Mouse (Mus musculus) frontal cortex, postnatal 10 days (tissue): Measurements from ENCODE around the gene Hadha.
A peak's percentile ranks its signal among the peaks of the same experiment; 100 is the strongest.

ENCODE experiments used
- DNase-seq, 2 experiments: peaks; one replicate each; pipeline ENCODE4 v3.0.0; 2022; ENCODE audit warnings: low spot score in 2 of 2, mixed read lengths in 1 of 2

Gene Hadha

GRCm38 (mm10) chr5:30111771-30112170 lies 43.2 kb downstream of the Hadha start:
- no peak for DNase-seq

- peak; percentile 64 to 69 for DNase-seq
These were observed 43.8 kb downstream of the Hadha start for GRCm38 (mm10) chr5:30111126-30111525.

- DNase-seq: no peak
These were observed 44.4 kb downstream of the Hadha start for GRCm38 (mm10) chr5:30110371-30111060.

- no peak for DNase-seq
These were observed 45.1 kb downstream of the Hadha start for GRCm38 (mm10) chr5:30109899-30110298.

- no peak for DNase-seq
These were observed 46.7 kb downstream of the Hadha start for GRCm38 (mm10) chr5:30108233-30108632.

- DNase-seq: no peak
These were observed 47.3 kb downstream of the Hadha start for GRCm38 (mm10) chr5:30107611-30108041.

- DNase-seq: peak in 1 of 2 experiments; percentile 10
These were observed 47.8 kb downstream of the Hadha start for GRCm38 (mm10) chr5:30107186-30107585.

- DNase-seq: peak in 1 of 2 experiments; percentile 9
These were observed 48.2 kb downstream of the Hadha start for GRCm38 (mm10) chr5:30106756-30107155.

- DNase-seq: peak; percentile 33 to 50
These were observed 49.2 kb downstream of the Hadha start, which contains the start of gene 3110082J24Rik for GRCm38 (mm10) chr5:30105668-30106300. 3110082J24Rik (minus strand) TSS chr5:30106086.

GRCm38 (mm10) chr5:30104841-30105667 lies 49.9 kb downstream of the Hadha start, which contains the start of gene Garem2:
Garem2 (plus strand) TSS chr5:30105161.
- peak in 1 of 2 experiments; percentile 10 for DNase-seq

- peak; percentile 29 to 53 for DNase-seq
These were observed 50.6 kb downstream of the Hadha start for GRCm38 (mm10) chr5:30104339-30104738.

- DNase-seq: no peak
These were observed 51.6 kb downstream of the Hadha start for GRCm38 (mm10) chr5:30103340-30103739.

GRCm38 (mm10) chr5:30098260-30098659 lies 56.7 kb downstream of the Hadha start:
- DNase-seq: no peak

GRCm38 (mm10) chr5:30095731-30096130 lies 59.2 kb downstream of the Hadha start:
- no peak for DNase-seq

- DNase-seq: no peak
These were observed 60.6 kb downstream of the Hadha start for GRCm38 (mm10) chr5:30094399-30094798.

GRCm38 (mm10) chr5:30092701-30093100 lies 62.3 kb downstream of the Hadha start:
- DNase-seq: no peak

- peak; percentile 55 to 61 for DNase-seq
These were observed 81.8 kb downstream of the Hadha start, which contains the start of gene Tyms for GRCm38 (mm10) chr5:30072825-30073821. Tyms (minus strand) TSS chr5:30073617.

- DNase-seq: no peak
These were observed 82.6 kb downstream of the Hadha start for GRCm38 (mm10) chr5:30072377-30072776.

GRCm38 (mm10) chr5:30071677-30072076 lies 83.3 kb downstream of the Hadha start:
- no peak for DNase-seq
